Comparison of ENCODE assay signal across 10 mouse cellular contexts in genomic region chr16:91935108-91935507, GRCm38 (mm10).
DNase-seq lines count a peak whose midpoint lies in the region; ATAC-seq and TF ChIP-seq lines count a peak whose summit lies in the region.
"Had no signal": no experiment of that assay in that cellular context is flagged by ENCODE, and none has a peak within 500 bp of the region (broad histone marks: within the 10 kb centered on the region; RNA-seq: fewer than 3 reads in every experiment).

No protein-coding gene starts in this region.

- DNase-seq in heart, postnatal 0 days (ENCODE audit: low spot score): peak; percentile 25
- DNase-seq in heart, postnatal 25 days (ENCODE audit: low spot score): no peak
- DNase-seq in A20 (ENCODE audit: low read depth, low spot score) (peak; percentile 89), NIH3T3 (ENCODE audit: low read depth) (peak; percentile 53)
- DNase-seq in forelimb bud, embryonic 11.5 days (ENCODE audit: low read depth, low spot score): peak; percentile 56
- peak in 2 of 3 experiments; percentile 43 to 51 for DNase-seq in liver, embryonic 14.5 days (ENCODE audit: low read depth in 3 of 3, low spot score in 3 of 3)
- DNase-seq in splenic B cell, adult 2 months (ENCODE audit: low read depth, low spot score): peak; percentile 71
- no peak for DNase-seq in urinary bladder, adult 18-20 months (ENCODE audit: low spot score in 2 of 2)

- TF ChIP-seq CTCF in heart, postnatal 0 days (IDR thresholded peaks at IDR 0.05; ENCODE audit: low read depth): peak; percentile 75
- peak; percentile 93 for TF ChIP-seq CTCF in liver, embryonic 14.5 days (IDR thresholded peaks at IDR 0.05; ENCODE audit: low read depth)

- H3K27ac ChIP-seq in heart, postnatal 0 days (ENCODE audit: low read depth): no peak overlapping the region
- H3K27ac ChIP-seq in liver, embryonic 14.5 days: no peak overlapping the region
- H3K27ac ChIP-seq: embryonic facial prominence, embryonic 15.5 days; liver, embryonic 15.5 days had no signal

- no peaks in the 10 kb centered on the region for H3K36me3 ChIP-seq in heart, postnatal 0 days (replicated peaks; ENCODE audit: control insufficient read depth, insufficient read depth, low read length)
- no peaks in the 10 kb centered on the region for H3K36me3 ChIP-seq in liver, embryonic 14.5 days (replicated peaks; ENCODE audit: control insufficient read depth, insufficient read depth, low read depth)
- no peaks in the 10 kb centered on the region; the same call in 1 of the 2 replicates for H3K36me3 ChIP-seq in splenic B cell, adult 2 months (ENCODE audit: control insufficient read depth, insufficient read depth, low read length, poor library complexity, severe bottlenecking)
- H3K36me3 ChIP-seq: embryonic facial prominence, embryonic 15.5 days; liver, embryonic 15.5 days had no signal

- TF ChIP-seq EP300 in heart, postnatal 0 days (IDR thresholded peaks at IDR 0.05; ENCODE audit: low read depth): no peak
- no peak for TF ChIP-seq EP300 in liver, embryonic 14.5 days (IDR thresholded peaks at IDR 0.05; ENCODE audit: low read depth)

- no peak overlapping the region for H3K4me3 ChIP-seq in heart, postnatal 0 days (ENCODE audit: low read depth, low read length)
- H3K4me3 ChIP-seq in liver, embryonic 14.5 days (ENCODE audit: insufficient read depth in 1 of 2, low read depth in 2 of 2, low read length in 2 of 2): no peak overlapping the region
- H3K4me3 ChIP-seq: embryonic facial prominence, embryonic 15.5 days; liver, embryonic 15.5 days had no signal

- no peak for ATAC-seq in heart, postnatal 0 days (ENCODE audit: insufficient read depth, low read depth)
- ATAC-seq in liver, embryonic 14.5 days (ENCODE audit: insufficient read depth): no peak

- H3K4me2 ChIP-seq in heart, postnatal 0 days (ENCODE audit: low read depth, low read length): no peak overlapping the region
- no peak overlapping the region for H3K4me2 ChIP-seq in liver, embryonic 14.5 days (ENCODE audit: low read depth)
- H3K4me2 ChIP-seq: embryonic facial prominence, embryonic 15.5 days; liver, embryonic 15.5 days had no signal

- H3K9me3 ChIP-seq in heart, postnatal 0 days (replicated peaks; ENCODE audit: control insufficient read depth, low read length): no peaks in the 10 kb centered on the region
- H3K9me3 ChIP-seq in liver, embryonic 14.5 days (ENCODE audit: control insufficient read depth, low read length): no peaks in the 10 kb centered on the region
- H3K9me3 ChIP-seq: embryonic facial prominence, embryonic 15.5 days; liver, embryonic 15.5 days had no signal

- H3K9ac ChIP-seq in heart, postnatal 0 days (replicated peaks; ENCODE audit: low read depth, low read length): no peak overlapping the region
- no peak overlapping the region for H3K9ac ChIP-seq in liver, embryonic 14.5 days (replicated peaks)
- H3K9ac ChIP-seq: embryonic facial prominence, embryonic 15.5 days; liver, embryonic 15.5 days had no signal

- 37% methylated on average over 8 of the region's 8 CpGs for WGBS in heart, postnatal 0 days
- 46% methylated on average over 8 of the region's 8 CpGs for WGBS in liver, embryonic 14.5 days (ENCODE audit: insufficient replicate concordance)

- 0 out of 2 replicates have a peak, but pooled peaks cover under 1% of the 10 kb centered on the region for H3K4me1 ChIP-seq in heart, postnatal 0 days (ENCODE audit: control insufficient read depth, insufficient read depth)
- H3K4me1 ChIP-seq in liver, embryonic 14.5 days (replicated peaks; ENCODE audit: control insufficient read depth in 2 of 2, insufficient read depth in 2 of 2, low read length in 1 of 2): peaks cover 9 to 10% of the 10 kb centered on the region in 2 experiments

- H3K27me3 ChIP-seq in heart, postnatal 0 days (ENCODE audit: control insufficient read depth, insufficient read depth, low read length): no peaks in the 10 kb centered on the region
- H3K27me3 ChIP-seq in liver, embryonic 14.5 days (ENCODE audit: control insufficient read depth, insufficient read depth, low read length): no peaks in the 10 kb centered on the region; the same call in 1 of the 2 replicates
- H3K27me3 ChIP-seq in splenic B cell, adult 2 months (ENCODE audit: control insufficient read depth, insufficient read depth, low read length, poor library complexity, severe bottlenecking): peaks cover 3% of the 10 kb centered on the region; the same call in 1 of the 2 replicates
- H3K27me3 ChIP-seq: embryonic facial prominence, embryonic 15.5 days; liver, embryonic 15.5 days had no signal

- intact Hi-C loops in heart, postnatal 25 days (cut with DNase I): loop anchor here (5.0 kb wide), 1 partner anchor 242 kb away; no protein-coding TSS in a partner anchor

Comparison
In these comparisons a context has a peak if more than half of its experiments do, and no peak if none do; other contexts are left out.
1. DNase-seq: peak in heart, postnatal 0 days (single experiment), A20 (single experiment), NIH3T3 (single experiment), forelimb bud, embryonic 11.5 days (single experiment), liver, embryonic 14.5 days (2 of 3) and splenic B cell, adult 2 months (single experiment); none in heart, postnatal 25 days (single experiment) and urinary bladder, adult 18-20 months (0 of 2).